Mouse (Mus musculus): Measurements from ENCODE around the gene Appl1. TPM values are rescaled to one million over a fixed set of nuclear protein-coding genes. Genes with fewer than 3 reads are reported as not detected.

Gene Appl1
- polyA plus RNA-seq, 1 experiment from 2014 or later: 6.0 TPM

DNA sequence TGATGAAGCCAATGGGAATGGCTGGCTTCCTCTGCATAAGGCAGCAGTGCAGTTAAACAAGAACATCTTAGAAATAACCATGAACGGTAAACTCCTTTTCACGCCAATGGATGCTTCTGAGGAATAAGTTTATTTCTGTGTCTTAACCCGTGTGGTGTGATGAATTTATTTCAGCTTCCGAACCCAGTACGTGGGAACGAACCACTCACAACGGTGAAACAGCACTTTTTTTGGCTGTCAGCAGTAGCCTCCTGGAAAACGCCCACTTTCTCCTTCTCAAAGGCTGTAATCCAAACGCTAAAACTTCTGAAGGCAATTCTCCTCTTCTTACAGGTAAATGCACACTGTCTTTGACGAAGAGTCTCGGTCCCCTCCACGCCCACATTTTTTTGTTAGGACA is 70.1 kb downstream of the Appl1 start:
- ATAC-seq (ENCODE audit: low read depth): no peak
- no peaks in the 10 kb centered on the region for H3K9me3 ChIP-seq (replicated peaks)
- no peaks in the 10 kb centered on the region for H3K27me3 ChIP-seq
- no peak overlapping the region for H3K9ac ChIP-seq
- no peak overlapping the region for H3K4me2 ChIP-seq
- no peak overlapping the region for H3K27ac ChIP-seq
- H3K4me3 ChIP-seq (replicated peaks): no peak overlapping the region
- H3K4me1 ChIP-seq (replicated peaks): no peaks in the 10 kb centered on the region
- no peaks in the 10 kb centered on the region for H3K36me3 ChIP-seq
- 69% methylated on average over 12 of the region's 12 CpGs for WGBS (ENCODE audit: insufficient replicate concordance)
- DNase-seq: no peak

DNA sequence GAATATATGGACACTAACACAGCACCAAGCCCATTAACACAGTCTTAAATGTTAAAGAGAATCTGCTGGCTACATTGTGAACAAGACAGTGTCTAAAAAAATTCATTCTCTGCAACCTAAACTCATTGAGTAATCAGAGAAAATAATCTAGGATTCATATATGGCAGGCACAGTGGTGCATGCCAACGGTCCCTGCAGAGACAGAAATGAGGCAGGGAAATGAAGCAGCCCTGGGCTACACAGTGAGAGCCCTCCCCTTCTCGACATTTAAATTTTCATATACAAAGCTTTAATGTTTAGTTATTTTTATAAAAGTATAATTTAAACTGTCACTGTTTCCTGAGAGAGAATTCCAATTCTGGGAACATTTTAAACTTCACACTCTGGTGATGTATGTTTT is 71.5 kb downstream of the Appl1 start:
- no peaks in the 10 kb centered on the region for H3K9me3 ChIP-seq (replicated peaks)
- H3K9ac ChIP-seq: no peak overlapping the region
- no peak overlapping the region for H3K4me3 ChIP-seq (replicated peaks)
- ATAC-seq (ENCODE audit: low read depth) (no peak), DNase-seq (no peak)
- no peak overlapping the region for H3K4me2 ChIP-seq
- WGBS (ENCODE audit: insufficient replicate concordance): 64% methylated on average over 2 of the region's 2 CpGs
- no peaks in the 10 kb centered on the region for H3K4me1 ChIP-seq (replicated peaks)
- H3K27ac ChIP-seq: no peak overlapping the region
- no peaks in the 10 kb centered on the region for H3K36me3 ChIP-seq
- H3K27me3 ChIP-seq: no peaks in the 10 kb centered on the region

- WGBS (ENCODE audit: insufficient replicate concordance): 76% methylated on average over 4 of the region's 4 CpGs
- H3K9me3 ChIP-seq (replicated peaks): no peaks in the 10 kb centered on the region
- DNase-seq: no peak
- 0 out of 2 replicates have a peak, but pooled peaks cover 2% of the 10 kb centered on the region for H3K4me1 ChIP-seq (replicated peaks)
- no peak within 1 kb of the TSS for H3K9ac ChIP-seq
- H3K27me3 ChIP-seq: no peaks in the 10 kb centered on the region
- H3K27ac ChIP-seq: no peak within 1 kb of the TSS
- no peak within 1 kb of the TSS for H3K4me3 ChIP-seq (replicated peaks)
- no peak for ATAC-seq (ENCODE audit: low read depth)
- no peaks in the 10 kb centered on the region for H3K36me3 ChIP-seq
- no peak within 1 kb of the TSS for H3K4me2 ChIP-seq
Observed at GRCm38 (mm10) chr14:26894392-26894791, 76.6 kb downstream of the Appl1 start, which contains the start of gene Asb14. TSS of gene Asb14 (plus strand) at chr14:26894557.

DNA sequence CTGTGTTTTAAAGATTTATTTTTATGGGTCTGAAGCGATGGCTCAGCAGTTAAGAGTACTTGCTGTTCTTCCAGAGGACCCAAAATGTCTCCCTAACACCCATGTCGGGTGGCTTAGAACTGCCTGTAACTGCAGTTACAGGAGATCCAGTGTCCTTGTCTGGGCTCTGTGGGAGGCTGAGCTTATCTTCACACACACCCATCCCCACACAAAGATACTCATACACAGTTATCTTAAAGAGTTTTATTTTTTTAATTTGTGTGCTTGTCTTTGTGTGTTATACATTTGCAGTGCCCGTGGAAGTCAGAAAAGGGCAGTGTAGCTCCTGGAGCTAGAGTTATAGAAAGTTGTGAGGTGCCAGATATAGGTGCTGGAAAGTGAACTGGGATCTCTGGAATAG is 80.3 kb downstream of the Appl1 start:
- Histone ChIP-seq H3K27ac (no peak overlapping the region), H3K36me3 (no peaks in the 10 kb centered on the region), H3K4me1 (replicated peaks) (0 out of 2 replicates have a peak, but pooled peaks cover 2% of the 10 kb centered on the region), H3K4me2 (no peak overlapping the region), H3K9ac (no peak overlapping the region), H3K4me3 (replicated peaks) (no peak overlapping the region), H3K9me3 (replicated peaks) (no peaks in the 10 kb centered on the region), H3K27me3 (no peaks in the 10 kb centered on the region)
- ATAC-seq (ENCODE audit: low read depth): 0 out of 2 replicates have a peak, but pooled peaks have one; percentile 55
- WGBS (ENCODE audit: insufficient replicate concordance): 38% methylated on average over 3 of the region's 3 CpGs
- DNase-seq: no peak

- 0 out of 2 replicates have a peak, but pooled peaks cover 2% of the 10 kb centered on the region for H3K4me1 ChIP-seq (replicated peaks)
- H3K9me3 ChIP-seq (replicated peaks): no peaks in the 10 kb centered on the region
- no peak overlapping the region for H3K4me2 ChIP-seq
- no peaks in the 10 kb centered on the region for H3K36me3 ChIP-seq
- ATAC-seq (ENCODE audit: low read depth): no peak
- no peak overlapping the region for H3K27ac ChIP-seq
- 57% methylated on average over 3 of the region's 3 CpGs for WGBS (ENCODE audit: insufficient replicate concordance)
- no peak overlapping the region for H3K4me3 ChIP-seq (replicated peaks)
- DNase-seq: no peak
- H3K27me3 ChIP-seq: no peaks in the 10 kb centered on the region
- no peak overlapping the region for H3K9ac ChIP-seq
Observed at GRCm38 (mm10) chr14:26887244-26887643, 83.8 kb downstream of the Appl1 start.

DNA sequence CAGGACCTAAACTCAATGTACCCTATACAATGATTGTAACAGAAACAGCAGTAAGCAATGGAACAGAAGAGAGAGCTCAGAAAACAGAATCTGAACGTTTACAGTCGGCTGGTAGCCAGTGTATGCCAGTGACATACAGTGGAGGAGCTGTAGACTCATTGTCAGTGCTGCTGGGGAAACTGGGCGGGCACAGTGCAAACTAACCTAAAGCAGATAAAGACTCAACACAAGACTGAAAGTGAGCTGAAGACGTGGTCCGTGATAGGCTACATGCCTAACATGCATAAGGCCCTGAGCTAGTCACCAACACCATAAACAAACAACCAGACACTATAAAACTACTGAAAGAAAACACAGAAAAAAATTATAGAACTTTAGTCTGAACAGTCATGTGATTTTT is 89.3 kb downstream of the Appl1 start:
- WGBS (ENCODE audit: insufficient replicate concordance): 47% methylated on average over 5 of the region's 5 CpGs
- no peak overlapping the region for H3K9ac ChIP-seq
- H3K27ac ChIP-seq: no peak overlapping the region
- H3K4me2 ChIP-seq: no peak overlapping the region
- DNase-seq: no peak
- H3K4me3 ChIP-seq (replicated peaks): no peak overlapping the region
- H3K4me1 ChIP-seq (replicated peaks): no peaks in the 10 kb centered on the region
- no peak for ATAC-seq (ENCODE audit: low read depth)
- H3K27me3 ChIP-seq: no peaks in the 10 kb centered on the region
- no peaks in the 10 kb centered on the region for H3K9me3 ChIP-seq (replicated peaks)
- H3K36me3 ChIP-seq: no peaks in the 10 kb centered on the region

DNA sequence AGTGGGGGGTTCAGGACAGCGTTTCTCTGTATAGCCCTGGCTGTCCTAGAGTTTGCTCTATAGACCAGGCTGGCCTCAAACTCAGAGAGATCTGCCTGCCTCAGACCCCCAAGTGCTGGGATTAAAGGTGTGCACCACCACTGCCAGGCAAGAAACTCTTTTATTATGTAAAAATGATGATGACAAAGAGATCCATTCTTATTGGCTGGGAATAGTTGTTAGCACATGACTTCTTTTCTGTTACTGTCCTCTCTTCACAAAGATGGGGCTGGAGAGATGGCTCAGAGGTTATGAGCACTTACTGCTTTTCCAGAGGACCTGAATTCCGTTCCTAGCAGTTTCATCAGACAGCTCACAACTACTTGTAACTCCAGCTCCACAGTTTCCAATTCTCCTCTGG is 91.1 kb downstream of the Appl1 start:
- no peak for DNase-seq
- no peaks in the 10 kb centered on the region for H3K9me3 ChIP-seq (replicated peaks)
- no peaks in the 10 kb centered on the region for H3K27me3 ChIP-seq
- H3K4me2 ChIP-seq: no peak overlapping the region
- WGBS (ENCODE audit: insufficient replicate concordance): 53% methylated on average over 2 of the region's 2 CpGs
- ATAC-seq (ENCODE audit: low read depth): no peak
- no peak overlapping the region for H3K4me3 ChIP-seq (replicated peaks)
- no peaks in the 10 kb centered on the region for H3K4me1 ChIP-seq (replicated peaks)
- no peaks in the 10 kb centered on the region for H3K36me3 ChIP-seq
- no peak overlapping the region for H3K9ac ChIP-seq
- H3K27ac ChIP-seq: no peak overlapping the region

GRCm38 (mm10) chr14:26878756-26879155 is 92.3 kb downstream of the Appl1 start:
- H3K27ac ChIP-seq: no peak overlapping the region
- no peak for ATAC-seq (ENCODE audit: low read depth)
- 16% methylated on average over 4 of the region's 4 CpGs for WGBS (ENCODE audit: insufficient replicate concordance)

More at GRCm38 (mm10) chr14:26878756-26879155, 92.3 kb downstream of the Appl1 start:
- H3K27me3 ChIP-seq: no peaks in the 10 kb centered on the region
- no peak for DNase-seq
- no peak overlapping the region for H3K4me3 ChIP-seq (replicated peaks)
- H3K4me1 ChIP-seq (replicated peaks): no peaks in the 10 kb centered on the region
- H3K9ac ChIP-seq: no peak overlapping the region
- H3K9me3 ChIP-seq (replicated peaks): no peaks in the 10 kb centered on the region
- no peak overlapping the region for H3K4me2 ChIP-seq
- no peaks in the 10 kb centered on the region for H3K36me3 ChIP-seq

Other genes with a start within 250 kb of the Appl1 start
- not detected in 2 replicates for gene Asb14, start 76.7 kb downstream of the Appl1 start, polyA plus RNA-seq (2015; fragmentation: Nextera tagmentation; extraction: Ambion mirVana)
- 17.0 and 17.7 TPM in 2 replicates for gene Hesx1, start 23.2 kb upstream of the Appl1 start, polyA plus RNA-seq (2015; fragmentation: Nextera tagmentation; extraction: Ambion mirVana)
- 0.09 and 0.17 TPM in 2 replicates for gene Il17rd, start 67.7 kb upstream of the Appl1 start, polyA plus RNA-seq (2015; fragmentation: Nextera tagmentation; extraction: Ambion mirVana)
- 3.7 and 4.9 TPM in 2 replicates for gene Arhgef3, start 143.7 kb upstream of the Appl1 start, polyA plus RNA-seq (2015; fragmentation: Nextera tagmentation; extraction: Ambion mirVana)